Mouse (Mus musculus) forebrain, embryonic 16.5 days (tissue): ENCODE measurements around the gene 4930513O06Rik. TPM values are rescaled to one million over a fixed set of nuclear protein-coding genes. Genes with fewer than 3 reads are reported as not detected.

Experiments
- ATAC-seq: fragments of 200-750 bp; cut with Nextera tagmentation; 2 replicates; pipeline ENCODE4 v1.8.0; 2017; ENCODE audit warnings: mild to moderate bottlenecking, moderate library complexity
- H3K27ac ChIP-seq: fragments of 300-500 bp; sonication (generic); 2 replicates; pipeline ENCODE4 v1.5.1; 2014; ENCODE audit warnings: low read length, control low read depth
- H3K27me3 ChIP-seq: fragments of 300-500 bp; sonication (generic); replicated peaks from 2 replicates; pipeline ENCODE4 v1.6.1; 2014; ENCODE audit warnings: low read length; ENCODE audit not compliant: control insufficient read depth, insufficient read depth
- H3K36me3 ChIP-seq: fragments of 300-500 bp; sonication (generic); 2 replicates; pipeline ENCODE4 v1.6.1; 2014; ENCODE audit not compliant: control insufficient read depth, insufficient read depth
- H3K4me1 ChIP-seq: fragments of 300-500 bp; sonication (generic); replicated peaks from 2 replicates; pipeline ENCODE4 v1.6.1; 2014; ENCODE audit warnings: low read length; ENCODE audit not compliant: control insufficient read depth, insufficient read depth
- H3K4me2 ChIP-seq: fragments of 300-500 bp; sonication (generic); 2 replicates; pipeline ENCODE4 v1.6.1; 2014; ENCODE audit warnings: mild to moderate bottlenecking, low read length, control low read depth
- H3K4me3 ChIP-seq: fragments of 300-500 bp; sonication (generic); replicated peaks from 2 replicates; pipeline ENCODE4 v1.5.1; 2014; ENCODE audit warnings: mild to moderate bottlenecking, low read length, control low read depth
- H3K9ac ChIP-seq: fragments of 300-500 bp; sonication (generic); replicated peaks from 2 replicates; pipeline ENCODE4 v1.6.1; 2014; ENCODE audit warnings: low read depth, low read length, control low read depth
- H3K9me3 ChIP-seq: fragments of 300-500 bp; sonication (generic); 2 replicates; pipeline ENCODE4 v1.6.1; 2016; ENCODE audit warnings: low read length; ENCODE audit not compliant: control insufficient read depth
- WGBS: fragments of 180-500 bp; shearing (Covaris S2); extraction: QIAGEN DNeasy Blood & Tissue Kit; methylation state at CpG from one replicate; pipeline ENCODE4 v1.1.7; 2014; 5-methylcytosine and 5-hydroxymethylcytosine counted together
- polyA plus RNA-seq: library from polyadenylated mRNA; unstranded; fragments of >200 nt; fragmentation: Nextera tagmentation; extraction: Ambion mirVana; gene quantifications from 2 replicates; pipeline ENCODE4 v1.2.1, GENCODE M21; 2015

Gene 4930513O06Rik
- polyA plus RNA-seq, 1 experiment from 2014 or later: not detected

DNA sequence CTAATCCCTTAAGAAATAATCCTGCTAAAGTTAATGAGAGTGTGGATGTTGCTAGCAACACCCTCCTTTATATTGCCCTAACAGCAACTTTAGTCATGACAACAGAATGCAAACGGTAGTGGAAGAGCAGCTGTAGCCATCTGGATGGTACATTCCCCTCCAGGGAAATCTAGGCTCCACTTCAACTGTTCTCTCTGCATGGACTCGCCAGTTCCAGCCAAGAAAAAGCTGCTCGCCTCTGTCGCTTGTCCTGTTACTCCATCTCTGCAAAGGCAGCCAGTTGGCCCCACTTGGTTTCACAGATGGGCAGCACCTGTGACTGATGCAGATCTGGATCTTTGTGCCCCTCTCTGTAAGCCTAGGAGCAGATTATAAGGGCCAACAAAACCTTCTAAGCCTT, 48.0 kb downstream of the 4930513O06Rik start:
- ATAC-seq: no peak
- WGBS: 57% methylated on average over 4 of the region's 4 CpGs
- Histone ChIP-seq H3K27ac (no peak overlapping the region), H3K9ac (no peak overlapping the region), H3K9me3 (no peaks in the 10 kb centered on the region), H3K4me2 (no peak overlapping the region), H3K4me1 (no peaks in the 10 kb centered on the region), H3K36me3 (no peaks in the 10 kb centered on the region), H3K4me3 (no peak overlapping the region), H3K27me3 (no peaks in the 10 kb centered on the region)

Other genes starting within 250 kb of the 4930513O06Rik start
- gene Nrk, start 171.8 kb upstream of the 4930513O06Rik start, polyA plus RNA-seq: 0.56 and 1.6 TPM in 2 replicates
- gene Serpina7, start 1.0 kb upstream of the 4930513O06Rik start, polyA plus RNA-seq: not detected in 2 replicates
- gene 4933428M09Rik, start 93.0 kb downstream of the 4930513O06Rik start, polyA plus RNA-seq: not detected in 2 replicates
- 6.0 and 7.2 TPM in 2 replicates for gene Mum1l1, start 123.8 kb downstream of the 4930513O06Rik start, polyA plus RNA-seq
- not detected in 2 replicates for gene Trap1a, start 247.4 kb downstream of the 4930513O06Rik start, polyA plus RNA-seq